Mouse (Mus musculus) intestine, postnatal 0 days (tissue): ENCODE results near the gene Cpa1. TPM values are rescaled to one million over a fixed set of nuclear protein-coding genes. Genes with fewer than 3 reads are reported as not detected.

Experiments
- ATAC-seq: fragments of 200-750 bp; cut with Nextera tagmentation; 2 replicates; pipeline ENCODE4 v1.8.0; 2017; ENCODE audit warnings: mild to moderate bottlenecking, moderate TSS enrichment, moderate library complexity
- H3K27ac ChIP-seq: fragments of 300-500 bp; sonication (generic); 2 replicates; pipeline ENCODE4 v1.5.1; 2014; ENCODE audit warnings: mild to moderate bottlenecking, low read depth, low read length, moderate library complexity
- H3K27me3 ChIP-seq: fragments of 300-500 bp; sonication (generic); replicated peaks from 2 replicates; pipeline ENCODE4 v1.6.1; 2014; ENCODE audit warnings: low read length, mixed read lengths; ENCODE audit not compliant: control insufficient read depth, insufficient read depth
- H3K36me3 ChIP-seq: fragments of 300-500 bp; sonication (generic); 2 replicates; pipeline ENCODE4 v1.6.1; 2014; ENCODE audit warnings: mild to moderate bottlenecking, moderate library complexity; ENCODE audit not compliant: control insufficient read depth, insufficient read depth
- H3K4me1 ChIP-seq: fragments of 300-500 bp; sonication (generic); replicated peaks from 2 replicates; pipeline ENCODE4 v1.6.1; 2014; ENCODE audit warnings: antibody characterized with exemption, low read length, mixed read lengths; ENCODE audit not compliant: control insufficient read depth, insufficient read depth
- H3K4me2 ChIP-seq: fragments of 300-500 bp; sonication (generic); replicated peaks from 2 replicates; pipeline ENCODE4 v1.6.1; 2014; ENCODE audit warnings: low read depth, mild to moderate bottlenecking, moderate library complexity
- H3K4me3 ChIP-seq: fragments of 300-500 bp; sonication (generic); 2 replicates; pipeline ENCODE4 v1.5.1; 2014; ENCODE audit warnings: low read depth, low read length
- H3K9ac ChIP-seq: fragments of 300-500 bp; sonication (generic); 2 replicates; pipeline ENCODE4 v1.6.1; 2014; ENCODE audit warnings: mild to moderate bottlenecking, low read depth, low read length
- H3K9me3 ChIP-seq: fragments of 300-500 bp; sonication (generic); 2 replicates; pipeline ENCODE4 v1.6.1; 2016; ENCODE audit warnings: mixed run types; ENCODE audit not compliant: control insufficient read depth
- CTCF ChIP-seq: sonication (generic); IDR thresholded peaks from 2 replicates; pipeline ENCODE4 v1.5.1; 2016; ENCODE audit warnings: low read depth, mild to moderate bottlenecking, control low read depth, antibody characterized with exemption, moderate library complexity
- WGBS: fragments of 180-500 bp; shearing (Covaris S2); extraction: QIAGEN DNeasy Blood & Tissue Kit; methylation state at CpG from one replicate; pipeline ENCODE4 v1.1.7; 2014; 5-methylcytosine and 5-hydroxymethylcytosine counted together
- polyA plus RNA-seq: library from polyadenylated mRNA; unstranded; fragments of >200 nt; fragmentation: Nextera tagmentation; extraction: Ambion mirVana; gene quantifications from 2 replicates; pipeline ENCODE4 v1.2.1, GENCODE M21; 2015

Cpa1 gene
- polyA plus RNA-seq, 1 experiment from 2014 or later, result 3.5 TPM

DNA sequence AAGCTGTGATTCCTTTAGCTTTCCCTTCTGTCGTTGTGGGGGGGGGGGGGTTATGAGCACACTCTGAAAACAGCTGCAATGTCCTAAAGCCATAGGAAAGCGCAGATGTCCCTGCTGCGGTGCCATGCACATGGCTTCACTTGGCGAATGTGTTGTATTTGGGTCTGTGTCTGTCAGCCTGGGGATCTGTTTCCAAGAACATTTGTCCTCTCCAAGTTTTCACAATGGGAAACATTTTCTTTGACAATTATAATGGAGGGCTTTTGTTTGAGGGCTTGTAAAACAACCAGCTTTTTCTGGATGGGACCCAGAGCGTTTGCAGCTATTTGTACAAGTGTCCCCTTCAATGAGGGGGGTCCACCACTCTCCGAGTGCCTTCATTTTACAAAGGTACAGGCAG lies 24.8 kb upstream of the Cpa1 start:
- H3K4me2 ChIP-seq, result no peak overlapping the region
- H3K36me3 ChIP-seq, result no peaks in the 10 kb centered on the region
- no peak overlapping the region for H3K27ac ChIP-seq
- no peak for ATAC-seq
- H3K4me3 ChIP-seq, result no peak overlapping the region
- no peak overlapping the region for H3K9ac ChIP-seq
- H3K4me1 ChIP-seq, result no peaks in the 10 kb centered on the region
- no peak for TF ChIP-seq CTCF
- 84% methylated on average over 6 of the region's 6 CpGs for WGBS
- H3K9me3 ChIP-seq, result no peaks in the 10 kb centered on the region
- peaks cover 3% of the 10 kb centered on the region; the same call in 1 of the 2 replicates for H3K27me3 ChIP-seq

DNA sequence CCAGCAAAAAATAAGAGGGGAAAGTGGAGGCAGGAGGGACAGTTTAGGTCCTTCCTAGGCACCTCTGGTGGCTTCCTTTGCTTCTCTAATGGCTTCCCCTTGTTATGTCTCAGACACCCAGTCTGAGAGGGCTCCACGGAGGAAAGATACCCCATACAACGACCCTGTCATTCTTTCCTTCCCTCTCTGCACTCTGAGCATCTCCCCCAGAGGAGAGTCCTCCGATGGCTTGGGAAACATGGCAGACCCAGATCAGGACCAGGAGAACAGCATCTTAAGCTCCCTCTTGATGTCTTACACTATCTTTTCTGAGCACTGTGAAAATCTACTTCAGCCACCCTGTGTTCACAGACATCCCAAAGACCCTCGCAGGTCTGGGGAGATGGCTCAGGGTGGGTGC lies 23.3 kb upstream of the Cpa1 start:
- Histone ChIP-seq H3K36me3 (no peaks in the 10 kb centered on the region), H3K27me3 (peaks cover 3% of the 10 kb centered on the region; the same call in 1 of the 2 replicates), H3K4me2 (no peak overlapping the region), H3K4me3 (no peak overlapping the region), H3K9me3 (no peaks in the 10 kb centered on the region), H3K27ac (no peak overlapping the region), H3K4me1 (no peaks in the 10 kb centered on the region), H3K9ac (no peak overlapping the region)
- WGBS, result 56% methylated on average over 4 of the region's 4 CpGs
- no peak for ATAC-seq
- TF ChIP-seq CTCF, result no peak

DNA sequence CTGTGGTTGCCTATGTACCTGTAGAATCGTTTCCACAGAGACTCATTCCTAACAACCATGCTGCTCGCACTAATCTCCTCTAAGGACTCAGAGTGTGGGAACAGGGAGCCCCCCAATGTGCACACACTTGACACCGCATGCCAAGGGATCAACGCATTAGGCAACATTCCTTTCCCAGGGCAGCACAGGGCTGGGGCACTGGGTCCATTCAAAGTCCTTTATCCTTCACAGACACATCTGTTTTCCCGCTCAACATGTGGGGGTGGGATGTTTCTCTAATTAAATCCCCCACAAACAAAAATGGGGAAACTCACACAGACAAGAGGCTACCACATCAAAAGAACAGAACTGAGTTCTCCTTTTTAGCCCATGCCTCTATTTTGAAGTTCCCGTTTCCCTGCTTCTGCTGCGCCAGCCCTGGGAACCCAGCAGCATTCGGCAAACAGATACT lies 22.5 kb upstream of the Cpa1 start:
- no peak overlapping the region for H3K27ac ChIP-seq
- H3K9ac ChIP-seq, result no peak overlapping the region
- ATAC-seq, result no peak
- WGBS, result 33% methylated on average over 8 of the region's 8 CpGs
- no peaks in the 10 kb centered on the region for H3K4me1 ChIP-seq
- H3K9me3 ChIP-seq, result no peaks in the 10 kb centered on the region
- TF ChIP-seq CTCF, result no peak
- no peak overlapping the region for H3K4me2 ChIP-seq
- no peaks in the 10 kb centered on the region for H3K36me3 ChIP-seq
- peaks cover 3% of the 10 kb centered on the region; the same call in 1 of the 2 replicates for H3K27me3 ChIP-seq
- no peak overlapping the region for H3K4me3 ChIP-seq

DNA sequence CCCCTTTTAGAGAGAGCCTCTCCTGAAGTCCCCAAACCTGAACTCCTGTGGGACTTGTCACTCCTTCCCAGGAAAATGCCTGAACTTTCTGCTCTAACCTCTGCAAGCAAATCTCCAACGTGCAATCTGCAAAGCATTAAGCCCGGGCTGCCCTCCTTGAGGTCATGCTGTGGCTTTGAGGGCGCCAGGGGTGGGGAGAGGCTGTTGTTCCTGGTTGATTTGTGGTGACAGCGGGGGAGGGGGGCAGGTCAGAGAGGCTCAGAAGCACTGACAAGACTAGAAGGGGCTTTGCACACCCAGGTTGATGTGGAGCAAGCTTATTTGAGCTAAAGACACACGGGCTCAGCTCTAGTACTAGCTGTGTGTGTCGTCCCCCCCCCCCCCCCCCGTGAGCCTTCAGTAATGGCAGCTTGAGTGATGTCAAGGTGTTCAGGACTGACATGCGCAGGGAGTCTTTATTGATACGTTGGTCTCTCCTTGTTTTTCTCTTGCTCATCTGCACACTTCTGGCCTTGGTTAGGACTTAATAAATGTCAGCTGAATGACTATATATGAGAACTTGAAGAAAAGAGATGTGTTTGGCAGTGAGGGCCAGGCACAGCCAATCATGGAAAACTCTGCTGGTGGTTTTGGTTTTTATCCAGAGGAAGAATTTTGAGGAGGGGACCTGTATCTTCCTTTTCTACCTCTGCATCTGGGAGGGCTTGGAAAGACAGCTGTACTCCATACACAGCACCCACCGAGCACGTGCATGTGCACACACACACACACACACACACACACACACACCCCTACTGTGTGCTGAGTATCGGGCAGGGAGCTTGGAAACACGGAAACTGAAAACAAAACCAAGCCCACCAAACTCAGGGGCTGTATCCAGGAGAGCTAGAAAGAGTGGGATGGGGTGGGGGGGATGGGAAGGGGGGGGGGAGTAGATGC lies 21.7 kb upstream of the Cpa1 start:
- no peak overlapping the region for H3K9ac ChIP-seq
- TF ChIP-seq CTCF, result no peak
- no peaks in the 10 kb centered on the region for H3K9me3 ChIP-seq
- H3K27me3 ChIP-seq, result peaks cover 3% of the 10 kb centered on the region; the same call in 1 of the 2 replicates
- 26% methylated on average over 13 of the region's 13 CpGs for WGBS
- H3K4me1 ChIP-seq, result no peaks in the 10 kb centered on the region
- H3K4me2 ChIP-seq, result peak overlapping the region; percentile 27; the same call in 1 of the 2 replicates
- ATAC-seq, result no peak
- no peak overlapping the region for H3K27ac ChIP-seq
- no peaks in the 10 kb centered on the region for H3K36me3 ChIP-seq
- no peak overlapping the region for H3K4me3 ChIP-seq

DNA sequence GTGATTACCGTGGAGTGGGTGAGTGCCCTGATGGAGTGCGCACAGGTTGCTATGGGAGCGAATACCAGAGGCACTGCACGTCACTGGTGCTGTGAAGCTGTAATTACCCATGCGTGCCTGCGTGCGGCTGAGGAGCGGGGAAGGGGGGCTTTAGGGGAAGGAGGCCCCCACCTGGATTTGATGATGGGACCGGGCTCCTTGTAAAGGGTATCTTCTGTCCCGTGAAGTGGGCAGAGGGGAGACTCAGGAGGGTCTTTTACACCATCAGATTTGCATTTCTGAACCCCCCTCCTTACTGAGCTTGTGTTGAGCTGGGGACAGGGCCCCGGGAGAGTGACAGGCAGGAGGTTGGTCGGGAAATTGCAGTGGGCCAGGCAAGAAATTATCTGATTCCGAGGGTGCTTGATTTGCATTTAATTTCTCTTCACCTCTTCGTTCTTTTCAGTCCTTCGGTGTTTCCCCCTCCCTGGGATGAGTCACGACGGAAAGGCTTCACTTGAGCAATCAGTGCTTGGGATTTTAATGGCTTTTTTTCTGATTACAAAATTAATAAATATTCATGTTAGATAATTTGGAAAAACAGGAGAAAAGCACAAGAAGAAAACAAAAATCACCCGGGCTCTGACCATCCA lies 20.9 kb upstream of the Cpa1 start:
- peaks cover 3% of the 10 kb centered on the region; the same call in 1 of the 2 replicates for H3K27me3 ChIP-seq
- no peaks in the 10 kb centered on the region for H3K4me1 ChIP-seq
- H3K9me3 ChIP-seq, result no peaks in the 10 kb centered on the region
- peak overlapping the region; percentile 27; the same call in 1 of the 2 replicates for H3K4me2 ChIP-seq
- no peaks in the 10 kb centered on the region for H3K36me3 ChIP-seq
- H3K9ac ChIP-seq, result no peak overlapping the region
- H3K4me3 ChIP-seq, result no peak overlapping the region
- ATAC-seq, result no peak
- WGBS, result 37% methylated on average over 18 of the region's 18 CpGs
- H3K27ac ChIP-seq, result no peak overlapping the region
- peak; percentile 25; the same call in 1 of the 2 replicates for TF ChIP-seq CTCF

DNA sequence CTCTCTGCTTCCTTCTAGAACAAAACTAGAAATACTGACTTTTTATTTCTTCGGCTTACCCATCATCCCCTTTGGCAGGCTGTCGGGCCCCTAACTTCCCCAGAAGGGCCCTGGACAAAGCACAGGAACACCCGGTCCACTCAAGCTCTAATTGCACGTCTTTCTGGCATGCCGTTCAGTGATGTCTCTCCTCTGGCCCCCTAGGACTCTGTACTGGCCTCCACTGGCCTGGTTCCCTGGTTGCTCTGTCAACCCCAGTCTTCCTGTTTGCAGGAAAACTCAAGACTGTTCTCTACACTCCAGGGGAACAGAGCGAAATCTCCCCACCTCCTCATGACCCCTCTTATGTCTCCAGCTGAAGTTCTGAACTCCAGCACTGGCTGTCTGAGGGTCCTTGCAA lies 20.3 kb upstream of the Cpa1 start:
- no peak overlapping the region for H3K4me3 ChIP-seq
- no peak overlapping the region for H3K27ac ChIP-seq
- no peaks in the 10 kb centered on the region for H3K36me3 ChIP-seq
- H3K27me3 ChIP-seq, result peaks cover 3% of the 10 kb centered on the region; the same call in 1 of the 2 replicates
- TF ChIP-seq CTCF, result no peak
- no peaks in the 10 kb centered on the region for H3K9me3 ChIP-seq
- no peak for ATAC-seq
- 61% methylated on average over 6 of the region's 6 CpGs for WGBS
- no peaks in the 10 kb centered on the region for H3K4me1 ChIP-seq
- H3K4me2 ChIP-seq, result no peak overlapping the region
- no peak overlapping the region for H3K9ac ChIP-seq
